Mouse (Mus musculus): ENCODE results near the gene Gm960. TPM values are rescaled to one million over a fixed set of nuclear protein-coding genes. Genes with fewer than 3 reads are reported as not detected.
A peak's percentile ranks its signal among the peaks of the same experiment; 100 is the strongest.

Gm960 gene
- polyA plus RNA-seq, 1 experiment from 2014 or later = 1.4 TPM

DNA sequence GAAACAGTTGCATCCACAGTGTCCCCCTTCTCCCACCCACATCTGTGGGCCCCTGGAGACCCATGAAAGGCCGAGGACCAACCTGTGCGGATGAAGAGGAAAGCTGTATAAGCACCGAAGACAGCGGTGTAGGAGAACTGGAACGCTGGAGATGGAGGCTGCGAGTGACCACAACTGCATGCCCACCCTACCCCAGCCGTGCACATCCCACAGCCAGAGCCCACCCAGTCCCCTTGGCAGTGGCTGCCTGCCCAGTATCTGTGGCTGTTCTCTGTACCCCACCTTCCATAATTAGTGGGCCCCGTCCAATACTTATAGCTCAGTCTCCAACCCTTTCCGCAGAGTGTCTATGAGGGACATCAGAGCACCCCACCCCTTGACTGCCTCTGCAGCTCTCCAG, 75.0 kb downstream of the Gm960 start:
- TF ChIP-seq CTCF (IDR thresholded peaks at IDR 0.05) (no peak), EP300 (IDR thresholded peaks at IDR 0.05) (no peak)
- ATAC-seq = no peak

DNA sequence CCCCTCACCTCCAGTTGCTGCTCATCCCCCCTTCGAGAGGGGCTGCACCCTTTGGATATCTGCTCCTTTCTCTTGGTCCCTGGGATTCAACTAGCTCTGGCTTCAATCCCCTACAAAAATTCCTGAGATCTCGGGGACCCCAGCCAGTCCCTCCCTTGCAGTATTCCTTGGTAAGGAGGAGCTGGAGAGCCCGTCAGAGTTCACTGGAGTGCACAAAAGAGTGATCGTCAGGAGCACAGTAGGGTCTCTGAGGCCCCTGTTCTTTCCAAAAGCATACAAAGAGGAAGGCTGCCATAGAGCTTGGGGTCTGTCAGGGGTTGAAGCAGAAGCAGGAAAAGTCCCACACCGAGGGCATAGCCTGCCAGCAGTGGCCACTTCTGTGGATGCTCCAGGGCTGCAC, 75.7 kb downstream of the Gm960 start:
- WGBS = 85% methylated on average over 5 of the region's 5 CpGs
- Histone ChIP-seq H3K4me2 (replicated peaks; ENCODE audit: low read depth, low read length) (no peak overlapping the region), H3K4me1 (ENCODE audit: insufficient read depth, low read depth, low read length) (peaks cover 10% of the 10 kb centered on the region; the same call in 1 of the 2 replicates), H3K27ac (ENCODE audit: low read length) (no peak overlapping the region), H3K9me3 (ENCODE audit: low read length) (no peaks in the 10 kb centered on the region), H3K9ac (replicated peaks; ENCODE audit: low read depth) (no peak overlapping the region), H3K27me3 (replicated peaks; ENCODE audit: insufficient read depth, low read length) (no peaks in the 10 kb centered on the region), H3K4me3 (ENCODE audit: low read depth, low read length) (no peak overlapping the region), H3K36me3 (ENCODE audit: insufficient read depth, low read length) (0 out of 2 replicates have a peak, but pooled peaks cover 2% of the 10 kb centered on the region)
- DNase-seq (ENCODE audit: low spot score) (no peak), ATAC-seq (no peak)
- no peak for TF ChIP-seq CTCF (IDR thresholded peaks at IDR 0.05)
- TF ChIP-seq EP300 (IDR thresholded peaks at IDR 0.05) = no peak

More for the DNA sequence above, 75.0 kb downstream of the Gm960 start:
- no peaks in the 10 kb centered on the region for H3K27me3 ChIP-seq (replicated peaks; ENCODE audit: insufficient read depth, low read length)
- DNase-seq (ENCODE audit: low spot score) = no peak
- no peak overlapping the region for H3K4me2 ChIP-seq (replicated peaks; ENCODE audit: low read depth, low read length)
- no peak overlapping the region for H3K27ac ChIP-seq (ENCODE audit: low read length)
- 0 out of 2 replicates have a peak, but pooled peaks cover 2% of the 10 kb centered on the region for H3K36me3 ChIP-seq (ENCODE audit: insufficient read depth, low read length)
- no peak overlapping the region for H3K9ac ChIP-seq (replicated peaks; ENCODE audit: low read depth)
- no peak overlapping the region for H3K4me3 ChIP-seq (ENCODE audit: low read depth, low read length)
- 96% methylated on average over 9 of the region's 9 CpGs for WGBS
- H3K4me1 ChIP-seq (ENCODE audit: insufficient read depth, low read depth, low read length) = peaks cover 10% of the 10 kb centered on the region; the same call in 1 of the 2 replicates
- no peaks in the 10 kb centered on the region for H3K9me3 ChIP-seq (ENCODE audit: low read length)

DNA sequence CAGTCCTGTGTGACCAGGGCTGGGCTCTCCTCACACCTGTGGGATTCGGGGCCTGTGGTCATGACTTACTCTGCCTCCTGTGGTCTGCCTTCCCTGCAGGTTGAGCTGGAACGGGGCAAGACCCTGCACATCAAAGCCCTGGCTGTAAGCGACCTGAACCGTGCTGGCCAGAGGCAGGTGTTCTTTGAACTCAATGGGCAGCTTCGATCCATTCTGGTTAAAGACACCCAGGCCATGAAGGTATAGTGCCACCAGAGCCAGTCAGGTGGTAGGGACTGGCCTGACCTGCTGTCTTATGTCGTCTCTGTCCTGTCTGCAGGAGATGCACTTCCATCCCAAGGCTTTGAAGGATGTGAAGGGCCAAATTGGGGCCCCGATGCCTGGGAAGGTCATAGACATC, 77.7 kb downstream of the Gm960 start:
- H3K4me3 ChIP-seq (ENCODE audit: low read depth, low read length) = no peak overlapping the region
- 91% methylated on average over 7 of the region's 7 CpGs for WGBS

DNA sequence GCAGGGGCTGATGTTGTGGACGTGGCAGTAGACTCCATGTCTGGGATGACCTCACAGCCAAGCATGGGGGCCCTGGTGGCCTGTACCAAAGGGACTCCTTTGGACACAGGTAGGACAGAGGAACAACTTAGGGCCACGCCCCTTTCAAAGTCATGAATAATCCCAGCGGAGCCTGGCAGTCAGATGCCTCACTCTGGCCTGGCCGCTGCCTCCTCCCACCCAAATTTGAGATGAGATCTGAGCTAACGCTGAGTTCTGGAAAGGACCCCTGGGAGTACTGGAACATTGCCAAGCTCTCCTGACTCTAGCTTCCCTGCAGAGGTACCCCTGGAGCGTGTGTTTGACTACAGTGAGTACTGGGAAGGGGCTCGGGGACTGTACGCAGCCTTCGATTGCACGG, 79.0 kb downstream of the Gm960 start:
- Histone ChIP-seq H3K27me3 (replicated peaks; ENCODE audit: insufficient read depth, low read length) (no peaks in the 10 kb centered on the region), H3K9ac (replicated peaks; ENCODE audit: low read depth) (no peak overlapping the region), H3K27ac (ENCODE audit: low read length) (no peak overlapping the region), H3K4me1 (ENCODE audit: insufficient read depth, low read depth, low read length) (peaks cover 6% of the 10 kb centered on the region), H3K9me3 (ENCODE audit: low read length) (no peaks in the 10 kb centered on the region), H3K36me3 (ENCODE audit: insufficient read depth, low read length) (0 out of 2 replicates have a peak, but pooled peaks cover 2% of the 10 kb centered on the region), H3K4me3 (ENCODE audit: low read depth, low read length) (no peak overlapping the region), H3K4me2 (replicated peaks; ENCODE audit: low read depth, low read length) (no peak overlapping the region)
- TF ChIP-seq CTCF (IDR thresholded peaks at IDR 0.05) (no peak), EP300 (IDR thresholded peaks at IDR 0.05) (no peak)
- 80% methylated on average over 10 of the region's 10 CpGs for WGBS
- DNase-seq (ENCODE audit: low spot score) (no peak), ATAC-seq (no peak)

More for the DNA sequence above, 77.7 kb downstream of the Gm960 start:
- TF ChIP-seq EP300 (IDR thresholded peaks at IDR 0.05) (no peak), CTCF (IDR thresholded peaks at IDR 0.05) (no peak)
- Histone ChIP-seq H3K9ac (replicated peaks; ENCODE audit: low read depth) (no peak overlapping the region), H3K27me3 (replicated peaks; ENCODE audit: insufficient read depth, low read length) (no peaks in the 10 kb centered on the region), H3K4me2 (replicated peaks; ENCODE audit: low read depth, low read length) (no peak overlapping the region), H3K27ac (ENCODE audit: low read length) (no peak overlapping the region), H3K9me3 (ENCODE audit: low read length) (no peaks in the 10 kb centered on the region), H3K36me3 (ENCODE audit: insufficient read depth, low read length) (0 out of 2 replicates have a peak, but pooled peaks cover 2% of the 10 kb centered on the region), H3K4me1 (ENCODE audit: insufficient read depth, low read depth, low read length) (peaks cover 10% of the 10 kb centered on the region)
- ATAC-seq (no peak), DNase-seq (ENCODE audit: low spot score) (no peak)

DNA sequence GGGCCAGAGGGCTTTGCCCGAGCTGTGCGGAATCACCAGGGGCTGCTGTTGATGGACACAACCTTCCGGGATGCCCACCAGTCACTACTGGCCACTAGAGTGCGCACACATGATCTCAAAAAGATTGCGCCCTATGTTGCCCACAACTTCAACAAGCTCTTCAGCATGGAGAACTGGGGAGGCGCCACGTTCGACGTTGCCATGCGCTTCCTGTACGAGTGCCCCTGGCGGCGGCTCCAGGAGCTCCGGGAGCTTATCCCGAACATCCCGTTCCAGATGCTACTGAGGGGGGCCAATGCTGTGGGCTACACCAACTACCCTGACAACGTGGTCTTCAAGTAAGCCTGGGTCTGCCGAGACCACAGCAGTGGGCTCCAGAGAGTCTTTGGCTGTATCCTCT, 80.3 kb downstream of the Gm960 start:
- Histone ChIP-seq H3K4me2 (replicated peaks; ENCODE audit: low read depth, low read length) (no peak overlapping the region), H3K4me1 (ENCODE audit: insufficient read depth, low read depth, low read length) (peaks cover 6% of the 10 kb centered on the region), H3K4me3 (ENCODE audit: low read depth, low read length) (no peak overlapping the region), H3K9me3 (ENCODE audit: low read length) (no peaks in the 10 kb centered on the region), H3K27ac (ENCODE audit: low read length) (no peak overlapping the region), H3K9ac (replicated peaks; ENCODE audit: low read depth) (no peak overlapping the region), H3K27me3 (replicated peaks; ENCODE audit: insufficient read depth, low read length) (no peaks in the 10 kb centered on the region), H3K36me3 (ENCODE audit: insufficient read depth, low read length) (0 out of 2 replicates have a peak, but pooled peaks cover 2% of the 10 kb centered on the region)
- ATAC-seq = no peak
- DNase-seq (ENCODE audit: low spot score) = peak; percentile 73
- TF ChIP-seq EP300 (IDR thresholded peaks at IDR 0.05) = no peak
- peak; percentile 64 for TF ChIP-seq CTCF (IDR thresholded peaks at IDR 0.05)
- WGBS = 31% methylated on average over 18 of the region's 18 CpGs

DNA sequence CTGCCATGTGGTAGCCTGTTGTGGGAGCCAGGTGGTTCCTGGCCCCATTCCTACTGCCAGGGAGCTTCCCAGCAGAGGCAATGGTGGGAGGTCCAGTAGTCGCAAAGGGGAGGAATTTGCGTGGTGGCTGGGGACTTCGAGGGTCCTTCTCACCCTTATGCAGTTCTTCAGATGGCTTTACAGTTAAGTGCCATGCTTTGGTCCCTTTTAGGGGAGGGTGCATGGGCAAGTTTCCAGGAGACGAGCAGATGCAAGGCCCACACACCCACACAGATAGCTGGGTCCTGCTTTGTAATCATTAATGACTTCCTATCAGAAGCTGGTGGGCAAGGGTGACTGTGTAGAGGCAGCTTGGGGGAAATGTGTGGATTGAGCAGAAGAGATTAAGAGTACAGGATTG, 81.9 kb downstream of the Gm960 start:
- Histone ChIP-seq H3K27ac (ENCODE audit: low read length) (0 out of 2 replicates have a peak overlapping the region, but pooled peaks have one; percentile 52), H3K4me1 (ENCODE audit: insufficient read depth, low read depth, low read length) (peaks cover 6% of the 10 kb centered on the region), H3K27me3 (replicated peaks; ENCODE audit: insufficient read depth, low read length) (no peaks in the 10 kb centered on the region), H3K9ac (replicated peaks; ENCODE audit: low read depth) (no peak overlapping the region), H3K4me3 (ENCODE audit: low read depth, low read length) (no peak overlapping the region), H3K9me3 (ENCODE audit: low read length) (no peaks in the 10 kb centered on the region), H3K36me3 (ENCODE audit: insufficient read depth, low read length) (0 out of 2 replicates have a peak, but pooled peaks cover 2% of the 10 kb centered on the region), H3K4me2 (replicated peaks; ENCODE audit: low read depth, low read length) (no peak overlapping the region)
- no peak for ATAC-seq
- 15% methylated on average over 4 of the region's 4 CpGs for whole genome bisulfite sequencing
- DNase-seq (ENCODE audit: low spot score) = no peak
- TF ChIP-seq EP300 (IDR thresholded peaks at IDR 0.05) (no peak), CTCF (IDR thresholded peaks at IDR 0.05) (no peak)

Measured in lung, postnatal 0 days (tissue).